Mouse (Mus musculus) ZHBTc4 (cell line): ENCODE data around the gene Pde1a.
A peak's percentile ranks its signal among the peaks of the same experiment; 100 is the strongest.

ENCODE experiments used
- DNase-seq: peaks from one replicate; pipeline ENCODE4 v3.0.0-alpha.2; 2011; ENCODE audit warnings: low read depth, low spot score

The Pde1a gene

GRCm38 (mm10) chr2:80128861-80129698, at the start of gene Pde1a:
Pde1a (minus strand) TSS chr2:80129458.
- DNase-seq = peak; percentile 10

- no peak for DNase-seq
Measured at GRCm38 (mm10) chr2:80178608-80179280, 49.5 kb upstream of the Pde1a start.

DNA sequence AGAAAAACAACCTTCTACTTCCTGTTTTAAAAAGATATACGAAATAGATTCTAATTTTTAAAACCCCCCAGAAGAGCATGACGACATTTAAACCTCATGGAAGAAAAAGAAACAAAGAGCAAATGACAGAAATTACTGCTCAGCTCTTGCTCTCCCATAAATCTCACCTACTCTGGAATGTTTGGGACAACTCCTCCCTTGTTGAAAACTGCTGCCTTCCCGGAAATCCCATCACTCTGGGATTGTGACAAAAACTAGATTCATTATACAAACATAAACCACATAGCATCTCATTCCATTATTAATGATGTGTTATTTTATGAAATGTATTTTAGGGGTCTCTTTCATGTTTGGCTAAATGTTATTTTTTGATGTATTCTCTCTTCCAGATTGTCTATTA, 48.9 kb upstream of the Pde1a start:
- DNase-seq = no peak

- no peak for DNase-seq
Measured at GRCm38 (mm10) chr2:80168103-80168502, 38.8 kb upstream of the Pde1a start.

DNA sequence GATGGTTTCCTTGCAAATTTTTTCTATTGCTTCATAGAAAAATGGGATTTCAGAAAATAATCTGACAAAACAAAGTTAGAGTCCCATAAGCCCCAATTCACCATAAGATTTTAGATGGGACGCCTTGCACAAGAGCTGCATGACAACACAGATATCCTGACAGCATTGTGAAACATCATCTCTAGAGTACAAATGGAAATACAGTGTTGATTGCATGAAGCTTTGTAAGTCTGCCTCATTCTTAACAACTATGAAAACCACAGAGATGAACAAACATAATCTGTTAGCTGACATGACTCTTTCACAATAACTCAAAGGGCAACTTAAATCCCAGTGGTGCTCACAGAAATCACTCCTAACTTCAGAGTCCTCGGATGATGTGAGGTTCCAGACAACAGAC, 29.5 kb upstream of the Pde1a start:
- DNase-seq = no peak

GRCm38 (mm10) chr2:80158196-80158595, 28.9 kb upstream of the Pde1a start:
- no peak for DNase-seq

- no peak for DNase-seq
Measured at GRCm38 (mm10) chr2:80150019-80150418, 20.8 kb upstream of the Pde1a start.

- no peak for DNase-seq
Measured at GRCm38 (mm10) chr2:80149332-80149731, 20.1 kb upstream of the Pde1a start.

- no peak for DNase-seq
Measured at GRCm38 (mm10) chr2:80135076-80135475, 5.8 kb upstream of the Pde1a start.

DNA sequence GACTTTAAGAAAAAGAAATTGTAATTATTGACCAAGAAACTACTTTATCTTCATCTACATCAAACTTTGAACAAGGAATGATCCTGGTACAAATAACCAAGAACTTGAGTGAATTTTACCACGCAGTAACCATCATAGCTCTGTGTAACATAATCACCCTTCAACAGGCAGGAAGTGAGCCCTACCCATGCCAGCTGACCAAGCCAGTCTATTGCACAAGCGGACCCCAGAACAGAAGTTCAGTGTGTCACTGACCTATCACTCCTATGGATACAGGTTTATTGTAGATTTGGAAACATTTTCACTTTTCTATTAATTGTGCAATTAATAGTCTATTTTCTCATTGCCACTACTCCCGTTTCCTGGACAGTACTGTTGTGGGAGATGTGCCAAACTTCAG, 3.4 kb upstream of the Pde1a start:
- no peak for DNase-seq

DNA sequence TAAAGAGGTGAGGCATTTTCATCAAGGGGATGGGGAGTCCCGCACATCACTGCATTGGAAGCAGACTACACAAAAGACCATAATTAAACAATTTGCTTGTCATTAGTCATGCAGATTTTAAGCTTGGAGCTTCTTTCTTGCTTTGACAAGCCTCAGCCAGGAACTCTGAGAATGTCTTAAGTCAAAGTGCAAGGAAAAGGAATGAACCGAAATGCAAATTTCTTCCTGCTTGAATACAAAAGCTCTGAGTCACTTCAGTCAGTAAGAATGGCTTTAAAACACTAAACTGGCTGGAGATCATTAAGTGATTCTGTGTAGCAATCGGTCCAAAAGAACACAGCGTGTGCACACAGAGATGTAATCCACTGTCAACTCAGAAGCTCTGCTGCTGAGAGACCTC, 2.6 kb downstream of the Pde1a start:
- DNase-seq = peak; percentile 86

DNA sequence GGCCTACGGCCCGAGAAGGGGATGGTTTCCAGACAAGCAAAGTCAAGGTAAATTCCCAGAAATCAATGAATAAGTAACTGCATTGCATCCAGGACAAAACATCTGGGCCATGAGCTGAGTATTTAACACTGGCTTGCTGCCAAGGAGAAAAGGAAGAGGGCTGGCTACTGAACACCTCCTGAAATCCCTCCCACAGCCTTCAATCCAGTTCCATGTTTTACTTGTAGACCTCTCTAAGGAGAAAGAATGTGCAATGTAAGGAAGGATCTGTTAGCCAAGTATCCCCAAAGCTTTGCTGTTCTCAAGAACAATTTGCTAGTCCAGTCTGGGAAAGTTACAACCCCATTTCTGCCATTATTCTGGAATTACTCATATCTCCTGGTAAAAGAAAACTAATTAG, 42.4 kb downstream of the Pde1a start:
- DNase-seq = peak; percentile 29

DNA sequence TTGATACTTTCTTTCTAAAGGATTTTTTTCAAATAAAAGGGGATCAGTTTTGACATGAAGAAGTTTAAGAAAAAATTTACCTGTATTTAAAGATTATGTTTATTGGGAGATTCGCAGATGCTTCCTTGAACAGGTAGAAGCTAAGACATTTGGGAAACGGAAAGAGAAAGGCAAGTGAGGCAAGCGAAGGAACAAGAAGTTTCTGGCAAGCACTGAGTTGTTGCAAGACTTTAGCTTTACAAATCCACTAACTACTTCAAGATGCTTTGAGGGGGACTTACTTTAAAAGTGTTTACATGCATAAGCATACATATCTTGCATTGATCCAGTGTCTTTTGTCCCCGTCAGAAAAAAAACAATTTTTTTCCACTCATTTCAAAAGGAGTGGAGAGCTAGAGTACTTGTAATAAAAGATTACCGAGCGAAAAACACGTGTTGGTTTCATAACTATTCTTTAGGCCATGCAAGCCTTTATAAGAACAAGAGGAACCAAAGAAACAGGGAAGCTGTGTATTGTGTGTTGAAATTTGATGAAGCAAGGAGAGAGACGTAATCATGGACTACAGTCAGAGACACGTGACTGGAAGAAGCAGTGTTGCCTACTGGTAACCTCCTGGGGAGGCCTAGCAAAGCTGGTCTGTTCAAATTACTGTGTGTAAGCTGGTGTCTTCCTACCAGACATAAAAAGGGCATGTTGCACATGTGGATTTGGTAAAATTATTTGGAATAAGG, 49.0 kb downstream of the Pde1a start:
- no peak for DNase-seq

DNA sequence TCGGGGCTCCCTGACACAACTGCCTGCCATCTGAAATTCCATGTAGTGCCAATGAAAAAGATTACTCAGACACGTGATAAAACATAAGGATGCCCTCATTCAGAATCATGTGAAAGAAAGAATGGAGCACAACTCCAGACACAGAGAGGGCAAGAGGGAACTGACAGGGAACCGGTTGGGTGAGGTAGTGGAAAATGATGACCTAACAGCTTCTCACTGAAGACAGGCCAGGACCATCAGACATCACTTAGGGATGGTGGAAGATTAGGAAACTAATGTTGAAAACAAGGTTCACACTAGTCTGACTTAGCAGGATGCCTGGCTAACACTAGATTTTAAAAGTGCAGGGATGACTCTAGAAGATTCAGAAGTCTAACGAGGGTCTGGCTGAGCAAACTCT, 49.6 kb downstream of the Pde1a start:
- DNase-seq = no peak

DNA sequence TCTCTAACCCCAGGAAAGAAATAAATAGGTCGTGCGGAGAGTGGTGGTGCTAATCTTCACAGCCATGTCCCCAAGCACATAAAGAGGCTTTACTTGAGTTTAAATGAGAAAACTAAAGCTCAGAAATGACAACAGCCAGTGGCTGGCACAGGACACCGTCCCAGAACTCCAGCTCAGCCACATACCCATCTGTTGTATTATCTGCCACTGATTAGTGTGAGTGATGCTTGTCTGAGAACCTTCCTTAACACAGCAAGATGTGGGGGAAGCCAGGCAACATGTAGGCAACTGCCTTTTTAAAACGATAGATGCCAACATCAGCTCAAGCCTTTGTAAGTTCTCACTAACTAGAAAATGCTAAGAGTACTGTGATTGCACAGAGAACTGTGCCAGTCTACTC, 52.9 kb downstream of the Pde1a start:
- DNase-seq = no peak

DNA sequence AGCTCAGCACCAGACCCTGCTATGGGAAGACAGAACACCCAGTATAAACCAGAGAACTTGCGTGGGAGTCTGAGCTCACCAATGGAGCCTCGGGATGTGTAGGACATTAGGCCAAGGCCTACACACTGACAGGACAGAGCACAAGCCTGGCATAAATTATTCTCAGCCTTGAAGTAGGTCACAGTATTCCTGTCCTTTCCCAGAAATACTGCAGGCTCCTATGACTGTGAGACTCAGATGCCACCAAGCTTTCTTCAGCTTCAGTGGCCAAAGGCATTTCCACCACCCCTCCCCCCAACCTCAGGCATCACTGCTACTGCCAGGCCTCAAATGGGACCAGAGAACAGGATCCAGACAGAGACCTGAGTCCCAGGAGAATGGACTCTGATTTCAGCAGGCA, 54.7 kb downstream of the Pde1a start:
- DNase-seq = no peak

DNA sequence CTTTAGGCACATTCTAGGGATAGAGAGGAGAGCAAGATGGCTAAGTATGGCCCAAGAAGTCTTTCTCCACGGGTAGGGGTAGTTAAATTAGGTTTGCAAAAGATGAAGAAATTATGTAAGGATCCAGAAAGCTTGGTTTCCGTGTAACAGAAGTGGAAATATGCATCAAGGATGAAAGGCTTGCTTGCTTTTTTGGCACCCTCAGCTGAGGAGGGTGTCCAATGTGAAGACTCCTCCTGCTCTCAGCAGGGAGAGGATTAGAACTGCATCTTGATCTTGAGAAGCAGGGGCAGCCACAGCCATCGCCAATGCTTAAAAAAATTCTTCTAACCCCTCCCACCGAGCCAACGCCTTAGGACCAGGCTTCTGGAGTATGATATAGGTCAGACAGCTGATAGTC, 55.2 kb downstream of the Pde1a start:
- DNase-seq = no peak

DNA sequence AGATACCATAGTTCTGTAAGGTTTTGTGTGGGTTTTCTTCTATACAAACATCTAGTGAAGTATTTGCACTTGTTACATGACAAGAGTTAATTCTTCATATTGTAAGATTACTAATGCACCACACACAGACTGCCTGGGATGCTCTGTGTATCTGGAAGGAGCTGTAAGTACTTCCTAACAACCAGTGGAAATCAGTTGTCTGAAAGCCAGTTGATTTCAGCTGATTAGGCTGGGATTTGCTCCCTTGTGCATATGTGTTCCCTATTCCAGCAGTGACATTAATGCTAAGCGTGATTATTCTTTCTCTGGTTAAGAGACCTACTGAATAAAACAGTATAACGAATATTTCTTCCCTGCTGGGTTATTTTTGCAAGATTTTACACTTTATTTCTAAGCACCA, 55.8 kb downstream of the Pde1a start:
- DNase-seq = no peak

- no peak for DNase-seq
Measured at GRCm38 (mm10) chr2:80069745-80070144, 59.5 kb downstream of the Pde1a start.

DNA sequence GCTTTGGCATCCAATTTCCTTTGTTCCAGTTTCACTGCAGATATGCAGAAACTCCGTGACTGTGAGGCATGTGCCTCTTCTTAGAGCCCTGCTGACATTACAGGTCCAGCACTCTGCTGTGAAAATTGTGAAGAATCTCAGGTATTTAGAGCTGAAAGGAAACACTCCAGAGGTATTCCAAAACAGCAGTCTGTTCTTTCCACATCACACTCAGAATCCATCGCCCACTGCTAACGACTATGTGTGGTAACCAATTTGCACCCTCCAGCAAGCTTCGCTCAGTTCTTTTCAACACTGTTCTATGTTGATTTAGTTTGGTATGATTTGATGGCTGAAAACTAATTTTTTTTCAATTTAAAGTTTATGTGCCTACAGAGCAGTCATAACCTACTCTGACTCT, 62.8 kb downstream of the Pde1a start:
- no peak for DNase-seq

GRCm38 (mm10) chr2:80056062-80056461, 73.2 kb downstream of the Pde1a start:
- no peak for DNase-seq

- DNase-seq = no peak
Measured at GRCm38 (mm10) chr2:80054042-80054441, 75.2 kb downstream of the Pde1a start.
